29 mouse cellular contexts compared by ENCODE assay signal in the genomic region with DNA sequence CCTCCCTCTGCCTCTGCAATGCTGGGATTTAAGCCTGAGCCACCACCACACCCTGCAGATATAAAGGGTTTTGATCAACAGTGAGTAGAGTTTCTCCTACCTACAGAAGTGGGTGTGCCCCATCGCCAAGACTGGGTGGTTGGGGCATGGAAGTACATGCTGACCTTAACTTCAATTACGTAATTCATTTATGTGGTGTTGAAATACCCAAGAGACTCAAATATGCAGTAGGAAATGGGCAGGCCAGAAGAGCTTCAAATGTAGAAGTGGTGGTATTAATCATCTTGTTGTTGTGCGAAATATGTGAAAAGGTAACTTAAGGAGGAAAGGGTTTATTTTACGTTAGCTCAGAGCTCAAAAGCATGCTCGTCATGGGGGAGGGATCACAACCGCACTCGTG.
DNase-seq lines count a peak whose midpoint lies in the region; ATAC-seq and TF ChIP-seq lines count a peak whose summit lies in the region.
"Had no signal": no experiment of that assay in that cellular context is flagged by ENCODE, and none has a peak within 500 bp of the region (broad histone marks: within the 10 kb centered on the region; RNA-seq: fewer than 3 reads in every experiment).

No protein-coding gene starts in this region.

- peaks cover under 1% of the 10 kb centered on the region; the same call in 1 of the 2 replicates for H3K4me1 ChIP-seq in lung, embryonic 16.5 days (replicated peaks; ENCODE audit: control insufficient read depth, insufficient read depth, low read length)
- H3K4me1 ChIP-seq: forebrain, embryonic 13.5 days; stomach, embryonic 15.5 days had no signal

- H3K36me3 ChIP-seq in lung, embryonic 16.5 days (ENCODE audit: control insufficient read depth, insufficient read depth, low read length) = no peaks in the 10 kb centered on the region
- H3K36me3 ChIP-seq in C2C12 (ENCODE audit: control insufficient read depth, insufficient read depth) = no peaks in the 10 kb centered on the region
- H3K36me3 ChIP-seq: hindbrain, embryonic 12.5 days; intestine, embryonic 15.5 days; limb, embryonic 13.5 days; liver, embryonic 12.5 days; midbrain, embryonic 13.5 days; neural tube, embryonic 15.5 days; stomach, embryonic 15.5 days had no signal

- WGBS in lung, embryonic 16.5 days = 73% methylated on average over 7 of the region's 7 CpGs

- no peak for DNase-seq in lung, postnatal 10 days
- no peak for DNase-seq in cerebellum, adult 11 months
- DNase-seq in adrenal gland, adult 18-20 months (ENCODE audit: low spot score in 2 of 2) = no peak
- DNase-seq in ovary, postnatal 14 days (ENCODE audit: low spot score) = no peak
- DNase-seq: adrenal gland, postnatal 10 days; cerebellum, adult 11-12 months; cerebellum, postnatal 10 days; gastrocnemius, postnatal 14 days; heart, adult 18-20 months; heart, postnatal 36 days; kidney, adult 2 months; kidney, postnatal 4 days; lung, embryonic 14.5 days; right cerebral cortex, postnatal 25 days; thymus, postnatal 14 days had no signal

- peak; percentile 62; the same call in 1 of the 2 replicates for ATAC-seq in lung, embryonic 16.5 days (ENCODE audit: low read depth)
- peak; percentile 83 for ATAC-seq in common myeloid progenitor, adult 5-6 weeks (replicated peaks; ENCODE audit: low read depth, poor library complexity, severe bottlenecking)
- peak; percentile 93 for ATAC-seq in megakaryocyte progenitor cell, adult 5-6 weeks (replicated peaks; ENCODE audit: poor library complexity)
- ATAC-seq: forebrain, embryonic 13.5 days; hindbrain, postnatal 0 days; intestine, embryonic 15.5 days; liver, embryonic 12.5 days; midbrain, embryonic 13.5 days had no signal

- TF ChIP-seq CTCF in C2C12 (IDR thresholded peaks at IDR 0.05; ENCODE audit: control insufficient read depth, insufficient read depth, insufficient read length) = no peak

- no peak overlapping the region for H3ac ChIP-seq in C2C12 (ENCODE audit: control insufficient read depth, insufficient read length, low read depth)

- no peaks in the 10 kb centered on the region for H3K79me3 ChIP-seq in C2C12 (ENCODE audit: low read depth)

- no peak overlapping the region for H3K27ac ChIP-seq in lung, embryonic 16.5 days (ENCODE audit: low read length)
- H3K27ac ChIP-seq: forebrain, embryonic 13.5 days; hindbrain, embryonic 12.5 days; hindbrain, postnatal 0 days; intestine, embryonic 15.5 days; limb, embryonic 13.5 days; liver, embryonic 12.5 days; midbrain, embryonic 13.5 days; neural tube, embryonic 15.5 days; stomach, embryonic 15.5 days had no signal

- no peak overlapping the region for H3K4me2 ChIP-seq in lung, embryonic 16.5 days (ENCODE audit: low read depth, low read length)
- H3K4me2 ChIP-seq: forebrain, embryonic 13.5 days; hindbrain, embryonic 12.5 days; intestine, embryonic 15.5 days; limb, embryonic 13.5 days; liver, embryonic 12.5 days; lung, embryonic 14.5 days; midbrain, embryonic 13.5 days; neural tube, embryonic 15.5 days; stomach, embryonic 15.5 days had no signal

- H3K9ac ChIP-seq in lung, embryonic 16.5 days (ENCODE audit: low read length) = no peak overlapping the region
- H3K9ac ChIP-seq: forebrain, embryonic 13.5 days; hindbrain, embryonic 12.5 days; intestine, embryonic 15.5 days; limb, embryonic 13.5 days; liver, embryonic 12.5 days; lung, embryonic 14.5 days; midbrain, embryonic 13.5 days; neural tube, embryonic 15.5 days; stomach, embryonic 15.5 days had no signal

- no peaks in the 10 kb centered on the region for H3K9me3 ChIP-seq in lung, embryonic 16.5 days (ENCODE audit: control insufficient read depth, low read length)
- H3K9me3 ChIP-seq: forebrain, embryonic 13.5 days; hindbrain, embryonic 12.5 days; intestine, embryonic 15.5 days; limb, embryonic 13.5 days; liver, embryonic 12.5 days; midbrain, embryonic 13.5 days; neural tube, embryonic 15.5 days; stomach, embryonic 15.5 days had no signal

- no peaks in the 10 kb centered on the region for H3K79me2 ChIP-seq in C2C12 (ENCODE audit: control insufficient read depth, insufficient read depth)

- H3K27me3 ChIP-seq in lung, embryonic 16.5 days (ENCODE audit: control insufficient read depth, insufficient read depth, low read depth, low read length) = peaks cover 3% of the 10 kb centered on the region
- H3K27me3 ChIP-seq in C2C12 (ENCODE audit: control insufficient read depth, insufficient read depth, insufficient read length) = no peaks in the 10 kb centered on the region
- H3K27me3 ChIP-seq: forebrain, embryonic 13.5 days; hindbrain, embryonic 12.5 days; intestine, embryonic 15.5 days; limb, embryonic 13.5 days; liver, embryonic 12.5 days; midbrain, embryonic 13.5 days; neural tube, embryonic 15.5 days; stomach, embryonic 15.5 days had no signal

- no peak overlapping the region for H3K4me3 ChIP-seq in lung, embryonic 16.5 days (ENCODE audit: low read length)
- no peak overlapping the region for H3K4me3 ChIP-seq in C2C12 (ENCODE audit: insufficient read depth, poor library complexity, severe bottlenecking)
- H3K4me3 ChIP-seq: erythroblast, embryonic 14.5 days; forebrain, embryonic 13.5 days; hindbrain, embryonic 12.5 days; intestine, embryonic 15.5 days; limb, embryonic 13.5 days; liver, embryonic 12.5 days; midbrain, embryonic 13.5 days; neural tube, embryonic 15.5 days; stomach, embryonic 15.5 days had no signal

TF ChIP-seq in C2C12, 6 proteins besides CTCF, POLR2A, EP300 and RAD21:
- TF ChIP-seq MAX (IDR thresholded peaks at IDR 0.05) (no peak), CEBPB (IDR thresholded peaks at IDR 0.05; ENCODE audit: low read depth) (peak; percentile 46)
